Mouse (Mus musculus): Measurements from ENCODE around the gene Zfp663. TPM values are rescaled to one million over a fixed set of nuclear protein-coding genes. Genes with fewer than 3 reads are reported as not detected.

Zfp663 gene
- polyA plus RNA-seq, 1 experiment, result 0.04 TPM

DNA sequence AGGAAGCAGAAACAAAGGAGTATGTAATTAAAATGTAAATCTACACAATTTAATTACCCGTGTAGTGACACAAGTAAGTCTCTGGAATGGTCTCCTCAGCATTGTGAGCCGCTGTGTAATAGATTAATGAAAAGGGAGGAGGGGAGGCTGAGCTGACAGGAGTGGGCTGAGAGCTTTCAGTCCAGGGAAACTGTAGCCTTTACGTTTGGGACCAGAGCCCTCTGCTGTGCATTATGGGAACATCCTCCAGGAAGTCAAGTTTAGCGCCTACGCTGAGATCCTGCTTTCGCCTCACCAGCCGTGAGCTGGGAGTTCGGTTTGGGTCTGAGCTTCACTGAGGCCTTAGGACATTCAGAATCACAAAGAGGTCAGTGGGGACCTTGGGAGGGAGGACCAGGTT is 19.1 kb downstream of the Zfp663 start:
- Histone ChIP-seq H3K4me1 (ENCODE audit: control insufficient read depth, insufficient read depth, low read length) (no peaks in the 10 kb centered on the region), H3K27ac (ENCODE audit: insufficient read depth, low read length) (no peak overlapping the region), H3K4me3 (ENCODE audit: insufficient read depth, low read length) (no peak overlapping the region)
- TF ChIP-seq POLR2A (IDR thresholded peaks at IDR 0.05; ENCODE audit: extremely low read depth, insufficient read depth, low read length) (no peak), CTCF (IDR thresholded peaks at IDR 0.05; ENCODE audit: extremely low read depth, insufficient read depth, low read length) (peak; percentile 58)

DNA sequence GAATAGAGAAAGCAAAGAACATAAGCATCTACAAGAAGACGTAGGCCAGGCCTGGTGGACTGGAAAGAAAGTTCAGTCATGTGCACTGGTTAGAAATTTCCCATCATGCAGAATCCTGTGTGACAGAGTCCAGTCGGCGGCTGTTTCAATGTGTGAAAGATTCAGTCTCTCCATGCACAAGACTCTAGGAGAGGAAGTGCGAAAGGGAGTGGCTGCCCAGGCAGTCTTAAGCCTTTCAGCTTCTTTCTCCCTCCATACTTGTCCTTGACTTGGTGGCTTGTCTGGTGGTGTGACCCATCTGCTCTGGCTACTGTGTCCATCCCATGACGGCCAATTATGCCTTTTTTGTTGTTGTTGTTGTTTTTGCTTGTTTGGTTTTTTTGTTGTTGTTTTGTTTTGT is 22.3 kb downstream of the Zfp663 start:
- no peaks in the 10 kb centered on the region for H3K4me1 ChIP-seq (ENCODE audit: control insufficient read depth, insufficient read depth, low read length)
- H3K27ac ChIP-seq (ENCODE audit: insufficient read depth, low read length), result no peak overlapping the region
- no peak overlapping the region for H3K4me3 ChIP-seq (ENCODE audit: insufficient read depth, low read length)
- TF ChIP-seq CTCF (IDR thresholded peaks at IDR 0.05; ENCODE audit: extremely low read depth, insufficient read depth, low read length) (no peak), POLR2A (IDR thresholded peaks at IDR 0.05; ENCODE audit: extremely low read depth, insufficient read depth, low read length) (no peak)

DNA sequence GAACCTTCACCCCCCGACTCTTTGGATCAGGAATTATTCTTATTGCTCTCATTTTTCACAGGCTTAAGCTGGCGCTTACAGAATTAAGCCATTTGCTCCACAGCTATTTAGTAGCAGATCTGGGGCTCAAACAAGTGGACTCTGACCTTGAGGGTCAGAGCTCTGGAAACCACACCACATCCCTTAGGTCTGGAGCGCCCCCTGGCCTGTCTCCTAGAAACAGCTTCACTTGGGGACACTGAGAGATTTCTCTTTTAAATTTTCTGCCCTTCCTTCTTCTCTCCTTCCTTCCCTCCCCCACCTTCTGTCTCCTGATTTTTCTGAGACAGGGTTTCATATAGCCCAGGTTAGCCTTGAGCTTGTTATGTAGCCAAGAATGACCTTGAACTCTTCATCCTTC is 31.3 kb downstream of the Zfp663 start:
- Histone ChIP-seq H3K4me1 (ENCODE audit: control insufficient read depth, insufficient read depth, low read length) (peaks cover 7% of the 10 kb centered on the region; the same call in 1 of the 2 replicates), H3K27ac (ENCODE audit: insufficient read depth, low read length) (no peak overlapping the region), H3K4me3 (ENCODE audit: insufficient read depth, low read length) (no peak overlapping the region)
- TF ChIP-seq POLR2A (IDR thresholded peaks at IDR 0.05; ENCODE audit: extremely low read depth, insufficient read depth, low read length) (no peak), CTCF (IDR thresholded peaks at IDR 0.05; ENCODE audit: extremely low read depth, insufficient read depth, low read length) (peak; percentile 53)

DNA sequence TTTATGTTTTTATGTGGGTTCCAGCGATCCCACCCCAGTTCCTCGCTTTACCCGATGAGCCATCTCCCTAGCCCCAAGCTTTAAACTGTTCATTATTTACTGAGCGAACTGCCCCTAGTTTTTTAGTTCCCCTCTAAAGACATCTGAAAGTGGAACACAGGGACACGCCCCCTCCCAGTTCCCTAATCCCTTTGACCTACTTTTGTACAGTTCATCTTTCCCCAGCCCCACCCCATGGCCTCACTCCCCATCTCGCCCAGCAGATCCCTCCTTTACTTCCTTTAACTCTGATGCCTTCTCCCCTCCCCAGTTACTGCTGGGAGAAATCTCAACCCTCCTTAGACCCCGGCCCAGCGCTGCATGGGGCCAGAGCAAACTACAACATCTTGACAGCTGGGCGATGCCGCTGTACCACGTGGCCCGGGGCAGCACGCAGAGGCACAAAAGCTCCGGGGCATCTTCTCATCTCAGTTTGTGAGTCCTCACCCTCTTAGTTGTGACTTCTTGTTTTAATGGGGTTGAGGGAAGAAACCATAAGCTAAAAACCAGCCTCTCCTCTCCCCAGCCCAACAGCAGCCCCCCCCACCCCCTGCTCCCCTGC is 35.8 kb downstream of the Zfp663 start:
- Histone ChIP-seq H3K4me1 (ENCODE audit: control insufficient read depth, insufficient read depth, low read length) (no peaks in the 10 kb centered on the region), H3K4me3 (ENCODE audit: insufficient read depth, low read length) (no peak overlapping the region), H3K27ac (ENCODE audit: insufficient read depth, low read length) (no peak overlapping the region)
- no peak for TF ChIP-seq POLR2A (IDR thresholded peaks at IDR 0.05; ENCODE audit: extremely low read depth, insufficient read depth, low read length)
- no peak for TF ChIP-seq CTCF (IDR thresholded peaks at IDR 0.05; ENCODE audit: extremely low read depth, insufficient read depth, low read length)

DNA sequence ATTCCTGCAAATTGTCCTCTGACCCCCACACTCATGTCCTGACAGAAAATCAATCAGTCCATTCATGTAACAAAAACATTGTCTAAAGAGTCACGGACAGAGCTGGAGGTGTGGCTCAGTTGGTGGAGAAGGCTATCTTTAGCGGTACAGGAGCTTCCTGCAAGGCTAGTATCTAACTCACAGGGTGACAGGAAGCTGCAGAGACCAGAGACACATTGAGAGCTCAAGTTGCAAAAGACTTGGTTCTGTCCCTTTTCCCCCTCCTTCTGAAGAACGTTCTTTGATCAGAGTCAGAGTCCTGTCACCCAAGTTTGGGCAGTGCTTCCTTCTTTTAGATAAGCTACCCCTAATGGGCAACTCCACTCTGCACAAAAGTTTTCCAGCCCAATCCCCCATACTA is 38.8 kb downstream of the Zfp663 start:
- Histone ChIP-seq H3K27ac (ENCODE audit: insufficient read depth, low read length) (no peak overlapping the region), H3K4me1 (ENCODE audit: control insufficient read depth, insufficient read depth, low read length) (0 out of 2 replicates have a peak, but pooled peaks cover under 1% of the 10 kb centered on the region), H3K4me3 (ENCODE audit: insufficient read depth, low read length) (no peak overlapping the region)
- TF ChIP-seq POLR2A (IDR thresholded peaks at IDR 0.05; ENCODE audit: extremely low read depth, insufficient read depth, low read length) (no peak), CTCF (IDR thresholded peaks at IDR 0.05; ENCODE audit: extremely low read depth, insufficient read depth, low read length) (no peak)

DNA sequence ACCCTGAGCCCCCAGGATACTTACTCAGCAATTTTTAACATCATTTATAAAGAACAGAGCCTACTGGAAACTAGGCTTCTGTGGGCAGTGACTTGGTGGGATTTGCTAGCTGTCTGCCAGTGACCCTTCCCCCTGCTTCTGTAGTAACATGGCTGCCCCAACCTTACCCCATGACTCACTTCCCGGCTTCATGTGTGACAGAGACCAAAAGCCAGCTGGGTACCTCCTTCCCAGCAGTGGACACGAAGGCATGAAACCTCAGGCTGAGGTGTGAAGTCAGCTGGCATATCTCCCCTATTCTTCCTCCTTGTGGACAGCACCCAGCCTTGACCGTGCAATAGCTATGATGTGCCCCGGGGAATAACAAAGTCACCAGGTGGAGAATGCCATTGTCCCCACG is 39.8 kb downstream of the Zfp663 start:
- Histone ChIP-seq H3K4me1 (ENCODE audit: control insufficient read depth, insufficient read depth, low read length) (peaks cover 6% of the 10 kb centered on the region), H3K27ac (ENCODE audit: insufficient read depth, low read length) (no peak overlapping the region), H3K4me3 (ENCODE audit: insufficient read depth, low read length) (no peak overlapping the region)
- TF ChIP-seq POLR2A (IDR thresholded peaks at IDR 0.05; ENCODE audit: extremely low read depth, insufficient read depth, low read length) (no peak), CTCF (IDR thresholded peaks at IDR 0.05; ENCODE audit: extremely low read depth, insufficient read depth, low read length) (no peak)

DNA sequence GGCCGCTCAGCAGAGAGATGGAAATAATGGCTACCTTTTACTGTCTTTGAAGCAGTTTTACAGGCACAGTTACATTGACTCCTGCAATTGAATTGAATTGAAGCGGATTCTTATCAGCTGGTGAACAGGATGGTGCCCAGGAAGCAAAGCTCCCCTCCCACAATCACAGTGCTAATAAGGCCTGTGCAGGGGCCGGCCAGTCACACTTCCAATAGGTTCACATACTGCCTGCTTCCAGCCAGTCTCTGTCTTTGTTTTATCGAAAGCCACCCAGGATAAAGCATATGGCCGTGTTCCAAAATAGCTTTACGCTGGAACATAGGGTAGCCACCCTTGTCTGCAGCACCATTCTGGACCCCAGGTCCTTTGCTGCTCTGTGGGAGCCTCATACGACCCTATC is 41.1 kb downstream of the Zfp663 start:
- TF ChIP-seq CTCF (IDR thresholded peaks at IDR 0.05; ENCODE audit: extremely low read depth, insufficient read depth, low read length) (no peak), POLR2A (IDR thresholded peaks at IDR 0.05; ENCODE audit: extremely low read depth, insufficient read depth, low read length) (no peak)

DNA sequence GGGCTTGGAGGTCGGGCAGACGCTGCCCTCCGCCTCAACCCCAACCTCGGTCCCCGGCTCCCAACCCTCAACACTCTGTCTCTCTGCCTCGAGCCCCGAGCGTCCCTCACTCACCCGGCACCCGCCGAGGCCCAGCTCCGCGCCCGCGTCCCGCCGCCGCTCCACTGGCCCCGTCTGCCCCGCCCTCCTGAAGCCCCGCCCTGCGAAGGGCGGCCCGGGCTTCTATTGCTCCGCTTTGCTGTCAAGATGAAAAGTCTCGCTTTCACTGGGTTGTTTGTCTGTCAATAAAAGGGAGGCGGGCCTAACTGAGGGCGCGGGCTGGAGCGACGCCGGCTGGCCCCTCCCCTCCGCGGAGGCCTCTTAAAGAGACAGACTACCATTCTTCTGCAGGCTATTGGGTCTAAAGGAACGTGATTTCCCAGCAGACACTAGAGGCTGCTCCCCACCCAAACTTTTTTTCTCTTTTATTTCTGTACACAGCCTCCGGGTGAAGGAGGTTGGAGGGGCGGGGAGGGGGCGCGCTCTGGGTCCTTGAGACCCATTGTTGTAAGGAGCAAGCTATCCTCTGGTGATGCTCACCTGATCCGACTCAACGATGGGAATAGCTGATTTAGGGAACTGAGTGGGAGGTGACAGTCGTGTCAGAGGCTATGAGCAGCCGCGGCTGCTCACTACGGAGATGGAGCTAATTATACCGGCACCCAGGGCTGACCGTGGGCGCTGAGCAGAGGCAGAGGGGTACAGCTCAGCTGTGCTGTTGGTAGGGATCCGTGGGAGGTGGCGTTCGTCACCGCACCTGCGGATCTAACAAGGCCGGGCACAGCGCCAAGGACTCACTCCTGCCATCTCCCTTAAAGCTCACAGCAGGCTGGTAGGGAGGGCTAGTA is 42.0 kb downstream of the Zfp663 start, which contains the start of gene Elmo2:
TSS of gene Elmo2 (minus strand) at position 176 of the 887 bp plus-strand sequence.
- peak within 1 kb of the TSS; percentile 91 for H3K4me3 ChIP-seq (ENCODE audit: insufficient read depth, low read length)
- H3K27ac ChIP-seq (ENCODE audit: insufficient read depth, low read length), result peak within 1 kb of the TSS; percentile 73
- TF ChIP-seq CTCF (IDR thresholded peaks at IDR 0.05; ENCODE audit: extremely low read depth, insufficient read depth, low read length) (no peak), POLR2A (IDR thresholded peaks at IDR 0.05; ENCODE audit: extremely low read depth, insufficient read depth, low read length) (peak; percentile 70; the same call in 1 of the 2 replicates)
- H3K4me1 ChIP-seq (ENCODE audit: control insufficient read depth, insufficient read depth, low read length), result peaks cover 13% of the 10 kb centered on the region

More for the DNA sequence above, 41.1 kb downstream of the Zfp663 start:
- no peak overlapping the region; the same call in 1 of the 2 replicates for H3K4me3 ChIP-seq (ENCODE audit: insufficient read depth, low read length)
- H3K4me1 ChIP-seq (ENCODE audit: control insufficient read depth, insufficient read depth, low read length), result peaks cover 7% of the 10 kb centered on the region
- 0 out of 2 replicates have a peak overlapping the region, but pooled peaks have one; percentile 55 for H3K27ac ChIP-seq (ENCODE audit: insufficient read depth, low read length)

DNA sequence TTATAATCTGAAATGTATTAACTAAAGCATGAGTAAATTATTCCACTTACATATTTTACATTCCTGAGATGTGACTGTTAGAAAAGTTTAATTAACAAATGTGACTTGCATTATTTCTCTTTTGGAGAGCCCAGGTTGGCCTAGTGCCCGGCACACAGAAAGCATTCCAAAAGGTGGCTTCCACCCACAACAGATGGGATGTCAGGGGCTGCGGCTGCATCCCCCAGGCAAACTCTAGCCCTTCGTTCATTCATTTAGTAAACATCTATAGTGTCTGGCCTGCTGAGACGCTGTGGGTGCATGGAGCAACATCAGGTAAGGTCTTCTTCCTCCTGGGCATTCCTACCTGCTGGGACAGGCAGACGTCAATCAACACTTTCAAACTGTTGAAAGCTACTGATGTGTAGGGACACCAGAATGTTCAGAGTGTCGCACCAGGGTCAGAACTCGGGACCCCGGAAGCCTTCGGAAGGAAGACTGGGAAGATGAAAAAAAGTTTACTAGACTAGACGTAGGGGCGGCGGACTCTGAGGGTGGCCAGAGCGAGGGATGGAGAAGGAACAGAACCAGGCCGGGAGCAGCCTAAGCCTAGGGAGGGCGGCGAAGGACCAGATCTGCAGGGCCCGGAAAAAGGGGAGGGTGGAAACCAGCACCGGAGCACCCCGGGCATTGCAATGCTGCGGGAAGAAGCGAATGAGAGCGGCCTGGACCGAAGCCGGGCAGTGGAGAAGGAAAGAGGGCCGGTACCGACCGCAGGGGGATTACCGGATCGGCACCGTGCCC is 42.8 kb downstream of the Zfp663 start:
- Histone ChIP-seq H3K4me3 (ENCODE audit: insufficient read depth, low read length) (peak overlapping the region; percentile 91), H3K4me1 (ENCODE audit: control insufficient read depth, insufficient read depth, low read length) (peaks cover 20% of the 10 kb centered on the region), H3K27ac (ENCODE audit: insufficient read depth, low read length) (peak overlapping the region; percentile 73)
- TF ChIP-seq CTCF (IDR thresholded peaks at IDR 0.05; ENCODE audit: extremely low read depth, insufficient read depth, low read length) (no peak), POLR2A (IDR thresholded peaks at IDR 0.05; ENCODE audit: extremely low read depth, insufficient read depth, low read length) (no peak)
